Mouse (Mus musculus): ENCODE results near the gene Dop1b. TPM values are rescaled to one million over a fixed set of nuclear protein-coding genes. Genes with fewer than 3 reads are reported as not detected.

Gene Dop1b
- total and polyA plus RNA-seq, 2 experiments from 2014 or later: 26.8 to 74.8 TPM

- Histone ChIP-seq H3K9ac (replicated peaks; ENCODE audit: low read length) (no peak overlapping the region), H3K4me3 (ENCODE audit: low read length) (no peak overlapping the region), H3K9me3 (ENCODE audit: low read length) (no peaks in the 10 kb centered on the region), H3K4me2 (ENCODE audit: low read depth, low read length) (no peak overlapping the region), H3K27me3 (ENCODE audit: insufficient read depth, low read length) (peaks cover 12% of the 10 kb centered on the region; the same call in 1 of the 2 replicates), H3K36me3 (ENCODE audit: insufficient read depth, low read length) (no peaks in the 10 kb centered on the region), H3K4me1 (ENCODE audit: insufficient read depth, low read length) (peaks cover 7% of the 10 kb centered on the region; the same call in 1 of the 2 replicates), H3K27ac (no peak overlapping the region)
- TF ChIP-seq CTCF (IDR thresholded peaks at IDR 0.05; ENCODE audit: low read depth): no peak
- 72% methylated on average over 5 of the region's 7 CpGs for WGBS
- DNase-seq (ENCODE audit: low spot score) (no peak), ATAC-seq (no peak)
Observed at GRCm38 (mm10) chr16:93686421-93686820, 25.3 kb upstream of the Dop1b start.

GRCm38 (mm10) chr16:93686945-93687344 is 24.8 kb upstream of the Dop1b start:
- DNase-seq (ENCODE audit: low spot score) (peak; percentile 81), ATAC-seq (peak; percentile 25; the same call in 1 of the 2 replicates)
- Histone ChIP-seq H3K9me3 (ENCODE audit: low read length) (no peaks in the 10 kb centered on the region), H3K4me1 (ENCODE audit: insufficient read depth, low read length) (peaks cover 7% of the 10 kb centered on the region; the same call in 1 of the 2 replicates), H3K4me3 (ENCODE audit: low read length) (no peak overlapping the region), H3K27me3 (ENCODE audit: insufficient read depth, low read length) (peaks cover 6% of the 10 kb centered on the region; the same call in 1 of the 2 replicates), H3K4me2 (ENCODE audit: low read depth, low read length) (no peak overlapping the region), H3K27ac (no peak overlapping the region), H3K9ac (replicated peaks; ENCODE audit: low read length) (no peak overlapping the region), H3K36me3 (ENCODE audit: insufficient read depth, low read length) (no peaks in the 10 kb centered on the region)
- peak; percentile 70 for TF ChIP-seq CTCF (IDR thresholded peaks at IDR 0.05; ENCODE audit: low read depth)
- WGBS: 44% methylated on average over 5 of the region's 5 CpGs

- Histone ChIP-seq H3K9me3 (ENCODE audit: low read length) (no peaks in the 10 kb centered on the region), H3K4me1 (ENCODE audit: insufficient read depth, low read length) (no peaks in the 10 kb centered on the region), H3K27ac (no peak overlapping the region), H3K27me3 (ENCODE audit: insufficient read depth, low read length) (no peaks in the 10 kb centered on the region), H3K4me3 (ENCODE audit: low read length) (no peak overlapping the region), H3K4me2 (ENCODE audit: low read depth, low read length) (no peak overlapping the region), H3K9ac (replicated peaks; ENCODE audit: low read length) (no peak overlapping the region), H3K36me3 (ENCODE audit: insufficient read depth, low read length) (no peaks in the 10 kb centered on the region)
- DNase-seq (ENCODE audit: low spot score): no peak
- ATAC-seq: no peak
- no peak for TF ChIP-seq CTCF (IDR thresholded peaks at IDR 0.05; ENCODE audit: low read depth)
- WGBS: 82% methylated on average over 6 of the region's 6 CpGs
Observed at GRCm38 (mm10) chr16:93691206-93691841, 20.4 kb upstream of the Dop1b start.

- no peak for ATAC-seq
- no peak overlapping the region for H3K4me3 ChIP-seq (ENCODE audit: low read length)
- no peak overlapping the region for H3K4me2 ChIP-seq (ENCODE audit: low read depth, low read length)
- H3K4me1 ChIP-seq (ENCODE audit: insufficient read depth, low read length): no peaks in the 10 kb centered on the region
- 83% methylated on average over 2 of the region's 2 CpGs for WGBS
- H3K27me3 ChIP-seq (ENCODE audit: insufficient read depth, low read length): no peaks in the 10 kb centered on the region
- no peak for TF ChIP-seq CTCF (IDR thresholded peaks at IDR 0.05; ENCODE audit: low read depth)
- H3K9me3 ChIP-seq (ENCODE audit: low read length): no peaks in the 10 kb centered on the region
- H3K36me3 ChIP-seq (ENCODE audit: insufficient read depth, low read length): no peaks in the 10 kb centered on the region
- DNase-seq (ENCODE audit: low spot score): no peak
- H3K27ac ChIP-seq: no peak overlapping the region
- H3K9ac ChIP-seq (replicated peaks; ENCODE audit: low read length): no peak overlapping the region
Observed at GRCm38 (mm10) chr16:93692744-93693143, 19.0 kb upstream of the Dop1b start.

GRCm38 (mm10) chr16:93707116-93707515 is 4.6 kb upstream of the Dop1b start:
- ATAC-seq (no peak), DNase-seq (ENCODE audit: low spot score) (no peak)
- Histone ChIP-seq H3K27ac (no peak overlapping the region), H3K4me1 (ENCODE audit: insufficient read depth, low read length) (no peaks in the 10 kb centered on the region), H3K9ac (replicated peaks; ENCODE audit: low read length) (no peak overlapping the region), H3K36me3 (ENCODE audit: insufficient read depth, low read length) (no peaks in the 10 kb centered on the region), H3K4me2 (ENCODE audit: low read depth, low read length) (no peak overlapping the region), H3K4me3 (ENCODE audit: low read length) (no peak overlapping the region), H3K27me3 (ENCODE audit: insufficient read depth, low read length) (0 out of 2 replicates have a peak, but pooled peaks cover 9% of the 10 kb centered on the region), H3K9me3 (ENCODE audit: low read length) (no peaks in the 10 kb centered on the region)
- no peak for TF ChIP-seq CTCF (IDR thresholded peaks at IDR 0.05; ENCODE audit: low read depth)
- WGBS: 80% methylated on average over 7 of the region's 7 CpGs

GRCm38 (mm10) chr16:93709217-93709616 is 2.5 kb upstream of the Dop1b start:
- no peak overlapping the region for H3K4me3 ChIP-seq (ENCODE audit: low read length)
- no peak overlapping the region for H3K9ac ChIP-seq (replicated peaks; ENCODE audit: low read length)
- DNase-seq (ENCODE audit: low spot score): no peak
- no peak overlapping the region for H3K27ac ChIP-seq
- 74% methylated on average over 1 of the region's 1 CpGs for WGBS
- no peak for TF ChIP-seq CTCF (IDR thresholded peaks at IDR 0.05; ENCODE audit: low read depth)
- H3K4me2 ChIP-seq (ENCODE audit: low read depth, low read length): no peak overlapping the region
- ATAC-seq: no peak
- H3K4me1 ChIP-seq (ENCODE audit: insufficient read depth, low read length): 0 out of 2 replicates have a peak, but pooled peaks cover 7% of the 10 kb centered on the region
- no peaks in the 10 kb centered on the region for H3K9me3 ChIP-seq (ENCODE audit: low read length)
- H3K36me3 ChIP-seq (ENCODE audit: insufficient read depth, low read length): no peaks in the 10 kb centered on the region
- H3K27me3 ChIP-seq (ENCODE audit: insufficient read depth, low read length): 0 out of 2 replicates have a peak, but pooled peaks cover 9% of the 10 kb centered on the region

GRCm38 (mm10) chr16:93710924-93711323 is 780 bp upstream of the Dop1b start:
- peak; percentile 85 for TF ChIP-seq CTCF (IDR thresholded peaks at IDR 0.05; ENCODE audit: low read depth)
- H3K4me2 ChIP-seq (ENCODE audit: low read depth, low read length): peak overlapping the region; percentile 91
- peaks cover 11% of the 10 kb centered on the region; the same call in 1 of the 2 replicates for H3K4me1 ChIP-seq (ENCODE audit: insufficient read depth, low read length)
- no peaks in the 10 kb centered on the region for H3K36me3 ChIP-seq (ENCODE audit: insufficient read depth, low read length)
- WGBS: 0% methylated on average over 11 of the region's 11 CpGs
- H3K9me3 ChIP-seq (ENCODE audit: low read length): no peaks in the 10 kb centered on the region
- H3K9ac ChIP-seq (replicated peaks; ENCODE audit: low read length): peak overlapping the region; percentile 73; the same call in 1 of the 2 replicates
- peak overlapping the region; percentile 82 for H3K27ac ChIP-seq
- DNase-seq (ENCODE audit: low spot score) (peak; percentile 92), ATAC-seq (peak; percentile 43)
- H3K27me3 ChIP-seq (ENCODE audit: insufficient read depth, low read length): 0 out of 2 replicates have a peak, but pooled peaks cover 9% of the 10 kb centered on the region
- peak overlapping the region; percentile 59 for H3K4me3 ChIP-seq (ENCODE audit: low read length)

Measured in hindbrain, postnatal 0 days (tissue).